In genomic region chr2:91527147-91527486, GRCm38 (mm10) we compare ENCODE assay signal across 8 mouse cellular contexts. TPM values are rescaled to one million over a fixed set of nuclear protein-coding genes. Genes with fewer than 3 reads are reported as not detected.
DNase-seq lines count a peak whose midpoint lies in the region; ATAC-seq and TF ChIP-seq lines count a peak whose summit lies in the region.

No protein-coding gene starts in this region.

- no peaks in the 10 kb centered on the region for H3K9me3 ChIP-seq in heart, postnatal 0 days (replicated peaks; ENCODE audit: control insufficient read depth, low read length)

- peak; percentile 11 to 30 for DNase-seq in adrenal gland, adult 18-20 months (ENCODE audit: low spot score in 2 of 2)
- no peak for DNase-seq in adrenal gland, adult 2 months
- DNase-seq in ovary, postnatal 14 days (ENCODE audit: low spot score): peak; percentile 5
- DNase-seq in ovary, postnatal 36 days (ENCODE audit: low spot score): no peak
- DNase-seq in cerebellum, adult 8-10 months: peak; percentile 51
- DNase-seq in heart, postnatal 0 days (ENCODE audit: low spot score): no peak
- DNase-seq in liver, adult 2 months (ENCODE audit: extremely low read depth, low read depth, low spot score): no peak
- DNase-seq in right cerebral cortex, postnatal 36 days (ENCODE audit: low spot score in 2 of 2): peak; percentile 14 to 18

- peak; percentile 49 for ATAC-seq in heart, postnatal 0 days (ENCODE audit: insufficient read depth, low read depth)

- H3K4me1 ChIP-seq in heart, postnatal 0 days (ENCODE audit: control insufficient read depth, insufficient read depth): peaks cover 11% of the 10 kb centered on the region; the same call in 1 of the 2 replicates
- peaks cover 4% of the 10 kb centered on the region for H3K4me1 ChIP-seq in liver, adult 2 months (ENCODE audit: control insufficient read depth, insufficient read depth, low read length)

- H3K4me3 ChIP-seq in heart, postnatal 0 days (ENCODE audit: low read depth, low read length): peak overlapping the region; percentile 96
- peak overlapping the region; percentile 89 for H3K4me3 ChIP-seq in liver, adult 2 months (ENCODE audit: insufficient read depth, low read depth, low read length)

- no peak for TF ChIP-seq CTCF in heart, postnatal 0 days (IDR thresholded peaks at IDR 0.05; ENCODE audit: low read depth)
- no peak for TF ChIP-seq CTCF in liver, adult 2 months (IDR thresholded peaks at IDR 0.05; ENCODE audit: low read depth, low read length)

- TF ChIP-seq POLR2A in liver, adult 2 months (IDR thresholded peaks at IDR 0.05; ENCODE audit: extremely low read depth, insufficient read depth, low read length): no peak

- H3K79me2 ChIP-seq in liver, adult 2 months (ENCODE audit: control insufficient read depth, insufficient read depth, low read length): peaks cover 7% of the 10 kb centered on the region; the same call in 1 of the 2 replicates

- peak overlapping the region; percentile 80 for H3K4me2 ChIP-seq in heart, postnatal 0 days (ENCODE audit: low read depth, low read length)

- H3K27ac ChIP-seq in heart, postnatal 0 days (ENCODE audit: low read depth): peak overlapping the region; percentile 86
- no peak overlapping the region for H3K27ac ChIP-seq in liver, adult 2 months (replicated peaks; ENCODE audit: insufficient read depth, low read depth, low read length)

- no peaks in the 10 kb centered on the region for H3K27me3 ChIP-seq in heart, postnatal 0 days (ENCODE audit: control insufficient read depth, insufficient read depth, low read length)
- H3K27me3 ChIP-seq in liver, adult 2 months (ENCODE audit: control insufficient read depth, insufficient read depth, low read length): no peaks in the 10 kb centered on the region

- peaks cover 6% of the 10 kb centered on the region; the same call in 1 of the 2 replicates for H3K36me3 ChIP-seq in heart, postnatal 0 days (replicated peaks; ENCODE audit: control insufficient read depth, insufficient read depth, low read length)
- no peaks in the 10 kb centered on the region for H3K36me3 ChIP-seq in liver, adult 2 months (ENCODE audit: control insufficient read depth, insufficient read depth, low read length)

- WGBS in heart, postnatal 0 days: under 1% methylated on average over 15 of the region's 15 CpGs
- 2% methylated on average over 15 of the region's 15 CpGs for WGBS in liver, adult 2 months

- peak overlapping the region; percentile 96 for H3K9ac ChIP-seq in heart, postnatal 0 days (replicated peaks; ENCODE audit: low read depth, low read length)
- H3K9ac ChIP-seq in liver, adult 2 months (ENCODE audit: low read depth, low read length): peak overlapping the region; percentile 93

- TF ChIP-seq EP300 in heart, postnatal 0 days (IDR thresholded peaks at IDR 0.05; ENCODE audit: low read depth): no peak

RNA-seq across cellular contexts. Expression of gene Ckap5, which starts 0.6 kb away (rescaled TPM):
- 10 to 100 TPM; 32.6 to 35.1 TPM for total RNA-seq in adrenal gland, adult 18-20 months (2021)
- total RNA-seq in adrenal gland, adult 2 months (2021): 10 to 100 TPM; 36.6 to 40.3 TPM
- 2.3 and 2.9 TPM in 2 replicates for polyA plus RNA-seq in adrenal gland, adult 2 months (2012; rRNA removed)
- 39.7 and 58.5 TPM in 2 replicates for total RNA-seq in heart, postnatal 0 days (2014; rRNA removed; ENCODE audit: low replicate concordance)
- 36.8 and 41.2 TPM in 2 replicates for polyA plus RNA-seq in heart, postnatal 0 days (2015; fragmentation: Nextera tagmentation; extraction: Ambion mirVana)
- 12.9 and 14.9 TPM in 2 replicates for total RNA-seq in liver, adult 2 months (2014; rRNA removed)
- polyA plus RNA-seq in liver, adult 2 months (2012; rRNA removed): 1.9 TPM in 2 replicates

Comparison
In these comparisons a context has a peak if more than half of its experiments do, and no peak if none do; other contexts are left out.
1. DNase-seq: peak in adrenal gland, adult 18-20 months (2 of 2), ovary, postnatal 14 days (single experiment), cerebellum, adult 8-10 months (single experiment) and right cerebral cortex, postnatal 36 days (2 of 2); none in adrenal gland, adult 2 months (single experiment), ovary, postnatal 36 days (single experiment), heart, postnatal 0 days (single experiment) and liver, adult 2 months (single experiment).